Mouse (Mus musculus) regulatory T cell (primary cell): ENCODE results near the gene Rom1.

Source experiments
- in situ Hi-C: fragments of 300-600 bp; cut with MboI, MseI; formaldehyde crosslinking; loops from one replicate; pipeline ENCODE4 v1.15.1; 2025; ENCODE audit warnings: high pct_unique_total_duplicates

Gene Rom1

DNA sequence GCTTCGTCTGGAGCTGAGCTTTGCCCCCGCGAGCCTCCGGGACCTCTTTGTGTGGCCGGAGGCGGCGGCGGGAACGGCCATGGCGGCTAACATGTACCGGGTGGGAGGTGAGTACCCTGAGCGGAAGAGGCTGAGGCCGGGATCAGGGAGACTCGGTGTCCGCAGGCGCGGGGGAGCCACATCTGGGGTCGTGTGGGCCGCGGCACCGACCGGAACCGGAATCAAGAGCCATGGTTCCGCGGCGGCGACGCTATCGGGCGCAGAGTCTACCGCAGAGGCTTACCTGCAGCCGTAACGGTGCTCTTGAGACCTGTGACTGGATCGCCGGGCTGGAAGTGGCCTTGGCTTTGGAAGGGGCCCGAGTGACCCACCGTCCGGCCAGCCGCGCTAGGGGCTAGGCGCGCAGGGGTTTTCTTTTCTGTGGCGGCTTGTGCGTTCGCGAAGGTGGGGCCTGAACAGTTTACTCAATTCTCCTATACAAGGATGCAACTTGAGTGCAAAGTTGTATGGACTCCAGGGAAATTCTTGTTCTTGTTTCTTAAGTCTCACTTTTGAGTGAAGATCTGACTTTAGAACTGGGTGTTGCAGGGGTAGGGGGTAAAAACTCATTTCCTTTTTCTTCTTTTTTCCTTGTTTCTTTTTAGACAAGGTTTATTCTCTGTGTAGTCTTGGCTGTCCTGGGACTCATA is 13.3 kb upstream of the Rom1 start:
- in situ Hi-C loops, result no loop called here

DNA sequence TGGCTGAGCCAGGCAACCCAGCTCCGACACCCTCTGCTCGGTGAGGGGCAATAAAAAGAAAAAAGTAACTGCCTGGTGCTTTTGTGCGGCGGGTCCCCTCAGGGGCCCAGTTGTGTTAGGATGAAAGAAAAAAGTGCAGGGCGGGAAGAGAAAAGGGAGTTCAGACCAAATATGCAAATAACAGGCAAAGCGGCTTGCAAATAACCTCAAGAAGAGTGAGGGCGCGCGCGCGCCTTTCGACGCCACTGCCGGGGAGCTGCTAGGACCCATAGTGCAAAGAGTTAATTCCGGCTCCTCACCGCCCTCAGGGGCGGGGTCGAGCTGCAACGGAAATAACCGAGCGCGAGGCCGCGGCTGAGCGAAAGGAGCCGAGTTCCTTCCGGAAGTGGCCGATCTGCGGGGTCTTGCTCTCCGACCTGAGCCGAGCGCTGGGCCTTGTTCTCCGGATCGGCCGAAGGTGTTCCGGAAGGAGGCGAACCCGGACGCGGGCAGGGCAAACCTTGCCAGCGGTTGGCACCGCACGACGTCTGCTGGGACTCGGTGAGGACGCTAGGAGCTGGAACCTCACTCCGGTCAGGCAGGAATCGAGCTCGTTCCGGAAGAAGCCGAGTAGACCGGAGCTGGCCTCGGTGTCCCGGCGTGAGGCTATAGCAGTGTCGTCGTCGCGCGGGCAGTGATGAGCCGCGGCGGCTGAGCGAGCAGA is 12.5 kb upstream of the Rom1 start, which contains the start of gene Mta2:
TSS of gene Mta2 (plus strand) at position 361 of the 703 bp plus-strand sequence.
- in situ Hi-C loops, result no loop called here

DNA sequence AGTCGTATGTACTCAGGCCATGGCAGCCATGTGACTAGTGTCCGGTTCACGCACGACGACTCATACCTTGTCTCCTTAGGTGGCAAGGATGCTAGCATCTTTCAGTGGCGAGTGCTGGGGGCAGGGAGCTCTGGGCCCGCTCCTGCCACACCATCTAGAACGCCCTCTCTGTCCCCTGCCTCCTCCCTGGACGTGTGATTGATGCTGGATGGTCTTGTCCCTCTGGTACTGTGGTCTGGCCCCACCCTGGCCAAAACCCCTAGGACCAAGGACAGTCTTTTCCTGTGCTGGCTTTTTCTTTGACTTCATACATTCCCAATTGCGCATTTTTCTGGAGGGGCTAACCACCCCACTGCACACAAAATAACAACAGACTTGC is 12.0 kb upstream of the Rom1 start:
- in situ Hi-C loops, result no loop called here

DNA sequence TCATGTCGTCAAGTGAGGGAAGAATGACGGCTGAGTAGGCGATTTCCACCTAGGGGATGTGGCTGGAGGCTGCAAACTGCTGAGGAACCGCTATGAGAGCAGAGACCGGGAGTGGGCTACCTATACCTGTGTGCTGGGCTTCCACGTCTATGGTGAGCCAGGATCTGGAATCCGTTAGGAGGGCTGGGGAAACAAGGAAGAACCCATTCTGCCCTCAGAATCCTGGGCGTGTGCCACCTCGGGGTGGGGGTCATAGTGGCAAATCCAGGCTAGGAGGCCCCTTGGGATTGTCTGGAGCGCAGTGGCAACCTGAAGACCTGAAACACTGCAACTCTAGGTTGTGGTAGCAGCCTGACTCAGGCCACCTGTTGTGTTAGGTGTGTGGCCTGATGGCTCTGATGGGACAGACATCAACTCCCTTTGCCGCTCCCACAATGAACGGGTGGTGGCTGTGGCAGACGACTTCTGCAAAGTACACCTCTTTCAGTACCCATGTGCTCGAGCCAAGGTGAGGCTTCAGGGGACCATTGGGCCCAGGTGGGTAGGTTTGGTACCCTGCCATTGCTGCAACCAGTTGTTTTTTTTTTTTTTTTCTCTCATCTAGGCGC is 11.5 kb upstream of the Rom1 start:
- in situ Hi-C loops, result no loop called here

DNA sequence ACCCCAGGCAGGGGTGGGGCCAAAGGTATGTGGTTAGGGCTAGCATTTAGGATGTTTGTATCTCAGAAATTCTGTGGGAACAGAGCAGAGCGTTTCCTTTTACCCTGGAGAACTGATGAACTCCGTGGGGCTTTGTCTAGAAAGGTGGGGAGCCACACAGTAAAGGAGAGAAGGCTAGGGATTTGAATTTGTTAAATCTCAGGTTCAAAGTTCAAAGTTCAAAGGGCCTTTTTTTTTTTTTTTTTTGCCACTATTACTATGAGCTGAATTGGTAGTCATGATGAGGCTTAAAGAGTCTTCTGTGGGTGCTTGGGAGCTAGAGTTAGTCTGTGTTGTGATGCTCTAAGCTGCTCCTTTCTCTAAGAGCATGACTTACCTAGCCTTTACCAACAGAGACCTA is 7.6 kb upstream of the Rom1 start:
- in situ Hi-C loops, result loop anchor here (5.0 kb wide), 1 partner anchor 34 kb away; no protein-coding TSS in a partner anchor

DNA sequence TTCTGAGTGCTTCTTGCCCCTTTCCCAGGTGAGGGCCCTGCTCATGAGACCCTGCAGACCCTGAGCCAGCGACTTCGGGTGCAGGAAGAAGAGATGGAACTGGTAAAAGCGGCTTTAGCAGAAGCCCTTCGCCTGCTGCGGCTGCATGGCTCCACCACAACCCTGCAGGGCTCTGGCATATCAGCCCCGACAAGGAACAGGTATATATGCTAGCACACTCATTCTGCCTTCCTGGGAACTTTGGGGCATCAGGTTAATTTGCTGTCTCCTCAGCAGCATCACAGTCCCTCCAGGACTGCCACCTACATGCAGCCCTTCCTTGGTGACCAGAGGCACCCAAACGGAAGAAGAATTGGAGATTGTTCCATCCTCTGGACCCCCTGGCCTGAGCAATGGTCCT is 1.6 kb upstream of the Rom1 start:
- in situ Hi-C loops, result no loop called here

DNA sequence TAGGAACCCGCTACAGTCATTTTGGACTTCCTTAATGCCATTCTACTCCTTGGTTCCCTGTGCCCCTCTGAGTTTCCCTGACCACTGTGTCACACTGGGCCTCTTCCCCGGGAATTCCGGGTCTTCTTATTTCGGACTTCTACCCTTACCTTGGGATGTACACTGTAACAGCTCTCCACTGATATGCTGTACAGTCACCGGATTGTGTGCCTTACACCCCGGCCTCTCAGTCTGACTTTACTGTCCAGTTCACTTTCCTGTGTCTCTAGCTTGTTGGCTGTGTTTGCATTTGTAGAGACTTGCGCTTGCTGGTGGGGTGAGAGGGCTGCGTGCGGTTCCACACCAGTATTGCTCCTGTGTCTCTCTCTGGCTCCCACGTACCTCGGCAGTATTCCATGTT is 961 bp upstream of the Rom1 start:
- in situ Hi-C loops, result no loop called here

DNA sequence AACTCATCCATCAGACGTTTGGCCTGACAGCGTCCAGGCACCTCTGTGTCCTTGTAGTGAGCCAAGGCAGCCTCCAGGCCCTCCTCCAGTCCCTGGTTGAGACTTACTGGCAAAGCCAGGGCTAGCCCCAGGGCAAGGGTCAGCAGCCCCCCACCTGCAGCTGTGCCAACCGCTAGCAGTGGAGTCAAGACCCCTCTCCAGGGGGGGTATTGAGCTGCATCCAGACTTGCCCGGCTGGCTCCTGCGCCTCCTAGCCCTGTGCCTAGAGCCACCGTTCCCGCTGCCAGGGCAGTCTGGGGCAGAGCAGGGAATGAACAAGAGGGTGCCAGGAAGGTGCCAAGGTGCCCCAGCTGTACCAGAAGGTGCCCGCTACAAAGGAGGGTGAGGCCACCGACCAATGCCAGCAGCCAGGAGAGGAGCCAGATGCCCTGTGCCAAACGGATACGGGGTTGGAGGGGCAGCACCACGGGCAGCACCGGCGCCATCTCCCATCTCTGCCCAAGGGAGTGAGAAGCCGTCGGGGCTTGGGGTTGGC is 400 bp downstream of the Rom1 start:
- in situ Hi-C loops, result no loop called here

DNA sequence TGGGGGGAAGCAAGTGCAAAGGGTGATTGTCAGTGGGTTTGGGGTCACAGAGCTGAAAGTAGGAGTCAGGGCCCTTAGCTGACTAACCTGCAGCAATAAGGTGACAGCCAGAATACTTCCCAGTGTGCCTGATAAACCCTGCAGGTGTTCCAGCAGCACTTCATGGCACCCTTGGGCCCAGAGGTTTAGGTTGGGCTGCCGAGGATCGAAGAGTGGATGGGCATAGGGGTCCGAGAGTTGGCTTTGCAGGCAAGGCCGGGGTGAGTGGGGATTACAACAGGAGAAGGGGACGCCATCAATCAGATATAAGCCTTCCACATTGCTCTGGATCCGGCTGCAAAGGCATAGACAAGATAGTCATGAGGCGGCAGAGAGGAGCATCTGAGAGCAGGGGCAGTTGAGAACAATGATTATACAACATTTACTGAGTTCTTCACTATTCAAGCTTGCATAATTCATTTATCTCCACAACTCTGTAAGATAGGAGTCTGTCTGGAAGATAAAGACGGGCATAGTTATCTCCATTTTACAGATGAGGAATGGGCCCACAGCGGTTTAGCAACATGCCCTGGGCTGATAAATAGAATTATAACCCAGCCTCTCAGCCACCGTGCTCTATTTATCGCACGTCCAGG is 1.1 kb downstream of the Rom1 start:
- in situ Hi-C loops, result no loop called here

DNA sequence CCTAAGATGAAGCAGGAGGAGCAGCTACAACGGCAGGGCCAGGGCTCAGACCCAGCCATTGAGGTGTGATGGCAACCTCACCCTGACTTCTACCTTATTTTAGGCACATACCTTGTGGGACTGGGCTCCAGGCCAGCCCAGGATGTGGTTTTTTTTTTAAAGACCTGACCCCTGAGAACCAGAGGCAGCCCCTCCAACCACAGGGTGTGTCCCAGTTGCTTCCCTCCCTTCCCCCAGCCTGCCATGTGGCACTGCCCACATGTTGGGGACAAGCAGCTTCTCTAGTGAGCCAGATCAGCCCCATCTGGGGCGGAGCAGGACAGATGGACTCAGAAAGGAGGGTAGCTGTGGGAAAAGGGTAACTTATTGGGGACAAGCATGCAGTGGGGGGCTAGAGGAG is 2.4 kb downstream of the Rom1 start:
- in situ Hi-C loops, result no loop called here

DNA sequence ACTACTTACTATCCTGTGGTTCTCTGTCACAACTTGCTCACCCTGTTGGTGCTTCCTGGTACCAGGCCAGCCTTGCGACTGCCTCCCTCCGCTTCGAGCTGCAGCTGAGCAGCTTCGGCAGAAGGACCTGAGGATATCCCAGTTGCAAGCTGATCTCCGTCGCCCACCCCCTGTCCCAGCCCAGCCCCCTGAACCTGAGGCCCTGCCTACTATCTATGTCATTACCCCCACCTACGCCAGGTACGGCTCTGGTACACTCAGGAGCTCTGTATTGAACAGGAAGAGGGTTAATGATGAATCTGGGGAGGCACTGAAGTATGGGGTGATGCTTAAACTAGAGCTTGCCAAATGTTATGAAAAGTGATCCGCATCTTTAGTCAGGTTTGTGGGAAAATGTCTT is 7.4 kb downstream of the Rom1 start:
- in situ Hi-C loops, result no loop called here

DNA sequence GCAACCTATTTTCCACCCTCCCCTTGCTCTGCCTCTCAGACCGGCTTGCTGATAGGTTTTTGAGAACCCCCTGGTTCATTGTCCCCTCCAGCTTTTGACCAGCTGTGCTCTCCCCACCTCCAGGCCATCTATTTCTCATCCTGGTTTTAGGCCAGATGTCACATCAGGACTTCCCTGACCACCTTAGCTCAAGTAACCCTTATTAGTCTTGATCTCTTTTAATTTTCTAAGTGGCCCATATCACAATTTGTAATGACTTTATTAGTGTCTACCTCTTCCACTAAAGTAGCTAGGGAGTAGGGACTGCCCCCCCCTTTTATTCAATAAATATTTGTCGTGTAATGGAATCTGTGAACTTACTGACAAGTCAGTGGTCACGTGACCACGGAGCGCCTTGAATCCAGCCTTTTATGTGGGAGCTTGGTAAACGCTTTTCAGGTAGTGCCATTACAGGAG is 8.3 kb downstream of the Rom1 start:
- in situ Hi-C loops, result no loop called here

DNA sequence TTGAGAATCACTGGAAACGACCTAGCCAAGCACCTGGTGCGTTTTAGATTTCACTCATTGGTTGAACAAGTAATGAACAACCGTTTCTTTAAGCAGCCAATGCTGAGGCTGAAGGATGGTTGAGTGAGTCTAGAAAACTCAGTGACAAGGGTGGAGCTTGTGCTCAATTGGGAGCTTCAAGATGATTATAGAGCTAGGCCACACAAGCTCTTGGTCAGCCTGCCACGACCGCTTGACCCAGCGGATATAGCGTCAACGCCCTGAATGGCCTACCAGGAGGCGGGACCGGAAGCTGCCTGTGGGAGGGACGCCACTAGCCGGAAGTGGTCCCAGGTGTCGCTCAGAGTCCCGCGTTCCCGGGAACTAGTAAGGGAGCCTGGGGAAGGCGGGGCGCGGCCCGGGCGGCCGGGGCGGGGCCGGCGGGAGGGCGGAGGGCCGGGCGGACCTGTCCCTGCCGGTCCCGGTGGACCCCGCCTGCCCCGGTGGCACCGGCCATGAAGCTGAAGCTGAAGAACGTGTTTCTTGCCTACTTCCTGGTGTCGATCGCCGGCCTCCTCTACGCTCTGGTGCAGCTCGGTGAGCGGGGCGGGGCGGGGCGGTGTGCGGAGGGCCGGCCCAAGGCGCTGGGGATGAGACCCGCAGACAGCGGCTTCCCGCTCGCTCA is 9.0 kb downstream of the Rom1 start, which contains the start of gene B3gat3:
TSS of gene B3gat3 (plus strand) at position 302 of the 664 bp plus-strand sequence.
- in situ Hi-C loops, result no loop called here

DNA sequence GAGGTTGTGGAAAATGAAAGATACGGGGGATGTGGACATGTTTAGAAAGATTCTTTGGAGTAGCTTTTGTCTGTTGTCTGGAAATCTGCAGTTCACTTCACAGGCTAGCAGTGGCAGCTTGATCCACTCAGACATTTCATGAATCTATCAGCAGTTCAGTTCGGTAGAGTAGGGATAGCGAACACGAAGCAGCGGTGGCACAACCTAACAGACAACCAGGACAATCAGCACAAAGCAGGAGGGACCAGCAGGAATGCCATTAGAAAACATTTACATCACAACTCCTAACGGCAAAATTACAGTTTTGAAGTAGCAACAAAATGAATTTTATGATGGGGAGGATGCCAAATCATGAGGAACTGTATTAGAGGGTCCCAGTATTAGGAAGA is 9.5 kb downstream of the Rom1 start:
- in situ Hi-C loops, result no loop called here

DNA sequence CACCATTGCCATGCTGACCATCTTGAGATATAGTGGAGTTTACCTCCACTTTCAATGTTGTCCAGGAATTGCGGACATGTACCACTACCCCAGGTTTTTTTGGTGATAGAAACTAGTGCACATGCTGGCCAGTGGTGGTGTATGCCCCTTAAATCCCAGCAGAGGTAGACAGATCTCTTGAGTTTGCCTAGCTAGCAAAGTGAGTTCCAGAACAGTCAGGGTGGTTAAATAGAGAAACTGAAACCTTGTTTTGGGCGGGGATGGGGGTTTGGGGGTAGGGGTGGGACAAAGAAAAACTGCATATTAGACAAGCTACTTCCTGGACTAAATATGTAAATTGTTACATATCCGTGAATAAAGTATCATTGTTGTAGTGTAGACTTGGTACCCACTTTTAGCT is 10.2 kb downstream of the Rom1 start:
- in situ Hi-C loops, result no loop called here

DNA sequence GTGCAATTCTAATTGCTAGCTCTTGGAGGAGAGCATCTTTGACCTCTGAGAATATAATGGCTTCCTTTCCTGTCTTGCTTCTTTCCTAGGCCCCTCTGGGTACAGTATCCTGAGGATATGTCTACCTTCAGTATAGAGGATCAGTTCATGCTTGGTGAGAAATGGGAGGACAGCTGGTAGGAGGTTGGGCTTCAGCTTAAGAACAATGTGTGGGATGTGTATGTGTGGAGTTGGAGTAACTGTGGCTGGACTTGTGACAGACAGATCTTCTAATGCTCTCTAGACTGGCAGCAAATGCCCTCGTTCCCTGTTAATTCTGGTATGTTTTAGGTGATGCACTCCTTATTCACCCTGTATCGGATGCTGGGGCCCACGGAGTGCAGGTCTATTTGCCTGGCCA is 14.9 kb downstream of the Rom1 start:
- in situ Hi-C loops, result no loop called here

DNA sequence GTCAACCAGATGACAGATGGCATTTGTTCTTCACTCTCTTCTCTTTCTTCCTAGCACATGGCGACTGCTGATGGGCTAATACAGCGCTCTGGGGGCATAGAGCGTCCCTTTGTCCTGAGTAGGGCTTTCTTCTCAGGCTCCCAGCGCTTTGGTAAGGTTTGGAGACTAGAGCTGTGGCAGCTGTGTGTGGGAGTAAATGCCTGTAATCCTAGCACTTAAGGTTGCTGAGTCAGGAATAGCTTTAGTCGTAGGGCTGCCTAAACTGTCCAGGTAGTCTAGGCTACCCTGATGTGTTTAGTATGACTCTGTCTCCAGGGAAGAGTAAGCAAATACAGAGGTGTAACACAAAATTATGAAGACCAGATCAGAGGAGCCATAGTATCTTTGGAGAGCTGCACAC is 17.3 kb downstream of the Rom1 start:
- in situ Hi-C loops, result no loop called here

DNA sequence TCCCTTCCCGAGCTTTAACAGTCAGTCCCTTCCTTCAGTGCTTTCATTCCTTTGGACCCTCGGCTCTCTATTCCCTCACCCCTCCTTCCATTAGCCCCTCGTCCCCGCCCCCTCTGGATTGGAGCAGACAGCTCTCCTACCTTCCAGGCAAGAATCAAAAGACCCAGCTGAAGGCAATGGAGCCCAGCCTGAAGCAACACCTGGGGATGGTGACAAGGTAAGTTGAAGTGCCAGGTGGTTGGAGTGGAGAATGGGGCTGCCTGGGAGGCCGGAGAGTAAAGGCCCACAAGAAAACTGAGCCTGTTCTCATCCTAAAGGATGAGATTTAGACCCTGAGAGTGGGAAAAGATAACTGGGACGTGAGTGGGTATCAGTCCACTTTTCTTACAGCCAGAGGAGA is 20.6 kb downstream of the Rom1 start:
- in situ Hi-C loops, result loop anchor here (10.0 kb wide), 2 partner anchors 56 to 1884 kb away; partner anchors contain the start of gene Eef1g

DNA sequence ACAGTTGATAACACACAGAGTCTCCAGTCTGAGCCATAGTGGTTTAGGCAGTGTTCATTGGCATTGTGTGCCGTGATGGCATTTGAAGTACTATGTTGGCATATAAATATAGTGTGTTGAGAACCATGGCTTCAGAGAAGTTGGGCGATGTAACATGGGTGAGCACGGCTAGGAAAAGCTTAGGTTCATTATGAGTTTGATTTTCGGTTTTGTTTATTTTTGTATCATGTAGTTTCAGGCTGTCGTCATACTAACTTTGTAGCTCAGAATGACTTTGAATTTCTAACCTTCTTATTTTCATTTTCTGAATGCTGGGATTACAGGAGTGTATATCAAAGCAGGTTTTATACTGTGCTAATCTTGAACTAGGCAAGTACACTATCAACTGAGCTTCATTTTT is 25.7 kb downstream of the Rom1 start:
- in situ Hi-C loops, result loop anchor here (5.0 to 10.0 kb wide), 3 partner anchors 34 to 1879 kb away; partner anchors contain the start of gene Eef1g

DNA sequence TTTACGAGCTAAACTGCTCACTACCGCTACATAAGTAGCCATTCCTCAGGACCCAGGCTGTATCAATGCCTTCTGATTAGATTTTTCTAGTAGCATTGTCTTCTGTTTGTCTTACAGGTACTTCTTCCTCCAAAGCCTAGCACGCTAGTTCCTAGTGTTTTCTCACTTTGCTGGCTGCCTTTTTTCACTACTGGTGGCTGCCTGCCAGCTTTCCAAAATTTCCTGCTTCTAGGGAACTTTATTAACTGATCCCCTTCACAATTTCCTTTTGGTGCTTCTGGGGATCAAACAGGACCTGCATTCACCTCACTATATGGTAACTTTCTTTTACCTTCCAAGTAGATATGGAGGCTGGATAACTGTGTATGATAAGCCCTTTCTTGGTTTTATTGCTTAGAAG is 30.1 kb downstream of the Rom1 start:
- in situ Hi-C loops, result loop anchor here (5.0 to 25.0 kb wide), 2 partner anchors 62 to 1088 kb away; partner anchors contain the start of genes Bscl2, Fth1 and Gng3

DNA sequence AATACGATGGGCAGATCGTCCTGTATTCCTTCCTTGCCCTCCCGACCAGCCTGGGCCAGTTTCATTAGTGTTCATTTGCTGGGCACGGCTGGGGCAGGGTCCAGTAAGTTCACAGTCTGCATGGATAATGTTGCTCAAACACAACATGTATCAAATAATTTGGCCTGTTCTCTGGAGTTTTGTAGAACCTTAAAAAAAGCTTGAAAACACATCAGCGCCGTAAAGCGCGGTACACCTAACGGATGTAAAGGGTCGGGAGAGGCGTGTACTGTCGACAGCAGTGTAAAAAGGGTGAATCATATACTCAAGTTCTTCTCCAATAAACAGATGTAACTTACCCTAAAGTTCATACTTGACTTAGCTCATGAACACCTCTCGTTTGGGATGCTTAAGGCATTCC is 30.6 kb downstream of the Rom1 start:
- in situ Hi-C loops, result loop anchor here (5.0 to 25.0 kb wide), 2 partner anchors 61 to 1089 kb away; partner anchors contain the start of genes Bscl2, Fth1 and Gng3
